Mouse (Mus musculus): ENCODE measurements around the gene Cyren.

- TF ChIP-seq HCFC1 (IDR thresholded peaks at IDR 0.05; ENCODE audit: borderline replicate concordance, insufficient read depth, low read length) (no peak), ZC3H11A (IDR thresholded peaks at IDR 0.05; ENCODE audit: borderline replicate concordance, low read depth, low read length) (peak; percentile 20; the same call in 1 of the 2 replicates), MAFK (IDR thresholded peaks at IDR 0.05; ENCODE audit: insufficient read depth, low read depth, low read length) (no peak), CHD2 (IDR thresholded peaks at IDR 0.05; ENCODE audit: low read depth, low read length) (no peak), ZNF384 (IDR thresholded peaks at IDR 0.05; ENCODE audit: low read depth, low read length) (no peak)
Measured at GRCm38 (mm10) chr6:34927156-34927555, 49.3 kb upstream of the Cyren start.

Measured in ES-E14 (cell line).